Mouse (Mus musculus): ENCODE data around the gene Zfhx3.

The Zfhx3 gene

DNA sequence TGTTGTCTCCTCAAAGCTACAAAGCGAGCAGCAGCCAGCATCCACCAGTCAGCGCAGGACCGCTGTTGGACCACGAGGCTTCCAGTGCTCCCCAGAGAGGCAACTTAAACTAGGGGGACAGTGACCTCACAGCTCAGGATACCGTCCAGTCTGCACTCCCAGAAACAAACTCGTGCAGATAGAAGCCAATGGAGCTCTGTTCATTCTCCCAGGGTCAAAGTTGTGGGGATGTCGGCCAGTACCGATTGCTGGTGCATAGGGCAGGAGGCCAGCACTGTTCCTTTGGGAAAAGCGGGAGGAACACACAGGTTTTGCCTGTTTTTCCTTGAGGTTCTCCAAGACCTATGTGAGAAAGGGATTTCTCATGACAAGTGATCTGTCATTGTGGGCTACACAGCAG lies 982.1 kb downstream of the Zfhx3 start:
- no peak for DNase-seq (ENCODE audit: low spot score in 2 of 2)

DNA sequence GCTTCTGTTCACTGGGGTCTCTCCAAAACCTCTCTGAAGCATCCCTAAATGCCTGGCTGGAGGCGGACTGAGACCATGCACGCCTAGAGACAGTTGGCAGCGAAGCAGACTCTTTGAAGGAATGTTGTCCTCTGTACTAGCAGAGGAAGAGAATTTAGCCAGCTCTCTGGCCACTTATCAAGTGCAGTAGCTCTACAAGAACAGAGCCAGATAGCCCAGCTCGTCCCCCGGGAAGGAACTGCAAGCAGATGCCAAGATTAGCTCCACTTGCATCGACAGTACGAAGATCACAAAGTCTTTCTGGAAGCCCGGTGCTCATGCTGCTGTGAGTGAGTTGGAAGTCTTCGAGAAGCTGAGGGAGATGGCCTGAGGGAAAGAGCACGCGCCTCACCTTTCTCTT lies 983.7 kb downstream of the Zfhx3 start:
- no peak for DNase-seq (ENCODE audit: low spot score in 2 of 2)

DNA sequence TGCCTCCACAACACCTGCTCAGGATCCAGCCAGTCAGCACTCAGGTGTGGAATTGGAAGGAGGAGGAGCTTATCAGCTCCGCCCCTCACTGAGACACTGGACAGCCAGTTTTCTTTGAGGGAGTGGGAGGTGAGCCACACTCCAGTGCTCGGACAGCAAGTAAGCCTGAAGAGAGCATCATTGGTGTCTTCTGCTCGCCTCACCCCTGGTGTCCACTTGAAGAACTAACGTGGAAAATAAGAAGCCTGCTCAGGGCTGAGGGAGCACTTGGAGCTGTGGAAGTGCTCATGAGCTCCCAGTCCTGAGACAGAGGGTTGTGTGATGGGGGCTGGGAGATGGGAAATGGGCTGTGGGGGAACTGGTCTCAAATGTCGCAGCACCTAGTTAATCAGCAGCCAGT lies 988.2 kb downstream of the Zfhx3 start:
- no peak for DNase-seq (ENCODE audit: low spot score in 2 of 2)

DNA sequence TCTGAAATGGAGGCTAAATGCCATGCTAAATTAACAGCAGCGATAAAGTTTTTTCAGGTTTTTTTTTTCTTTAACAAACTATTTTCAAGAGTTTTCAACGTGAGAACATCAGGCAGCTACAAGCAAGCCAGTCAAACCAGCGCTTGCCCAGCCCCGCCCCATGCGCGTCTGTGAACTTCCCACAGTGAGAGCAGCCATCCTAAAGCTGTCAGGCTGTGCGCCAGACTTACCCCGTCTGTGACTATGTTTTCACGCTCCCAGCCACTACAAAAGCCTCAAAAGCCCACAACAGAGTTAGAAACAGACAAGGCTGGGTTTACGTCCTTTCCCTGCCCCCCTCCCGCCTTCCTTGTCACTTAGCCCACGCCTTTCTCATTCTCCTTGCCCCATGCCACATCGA lies 989.4 kb downstream of the Zfhx3 start:
- no peak for DNase-seq (ENCODE audit: low spot score in 2 of 2)

DNA sequence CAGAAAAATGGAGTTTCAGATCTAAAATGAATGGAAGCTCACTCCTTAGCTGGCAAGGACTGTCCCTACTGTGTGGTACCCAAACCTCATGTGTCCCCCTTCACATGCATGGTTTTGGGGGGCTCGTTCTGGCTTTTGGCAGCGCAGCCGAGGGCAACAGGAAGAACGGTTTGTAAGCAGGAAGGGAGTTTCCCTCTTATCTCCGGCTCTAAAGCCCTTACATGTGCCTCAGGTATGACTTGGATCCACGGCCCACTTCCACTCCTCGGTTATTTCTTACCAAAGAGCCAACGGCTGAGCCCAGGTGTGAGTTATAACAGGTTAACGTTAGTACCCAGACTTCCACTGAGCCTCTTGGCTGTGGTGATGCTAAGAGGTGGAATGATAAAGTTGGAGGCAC lies 990.3 kb downstream of the Zfhx3 start:
- DNase-seq (ENCODE audit: low spot score in 2 of 2), result no peak

DNA sequence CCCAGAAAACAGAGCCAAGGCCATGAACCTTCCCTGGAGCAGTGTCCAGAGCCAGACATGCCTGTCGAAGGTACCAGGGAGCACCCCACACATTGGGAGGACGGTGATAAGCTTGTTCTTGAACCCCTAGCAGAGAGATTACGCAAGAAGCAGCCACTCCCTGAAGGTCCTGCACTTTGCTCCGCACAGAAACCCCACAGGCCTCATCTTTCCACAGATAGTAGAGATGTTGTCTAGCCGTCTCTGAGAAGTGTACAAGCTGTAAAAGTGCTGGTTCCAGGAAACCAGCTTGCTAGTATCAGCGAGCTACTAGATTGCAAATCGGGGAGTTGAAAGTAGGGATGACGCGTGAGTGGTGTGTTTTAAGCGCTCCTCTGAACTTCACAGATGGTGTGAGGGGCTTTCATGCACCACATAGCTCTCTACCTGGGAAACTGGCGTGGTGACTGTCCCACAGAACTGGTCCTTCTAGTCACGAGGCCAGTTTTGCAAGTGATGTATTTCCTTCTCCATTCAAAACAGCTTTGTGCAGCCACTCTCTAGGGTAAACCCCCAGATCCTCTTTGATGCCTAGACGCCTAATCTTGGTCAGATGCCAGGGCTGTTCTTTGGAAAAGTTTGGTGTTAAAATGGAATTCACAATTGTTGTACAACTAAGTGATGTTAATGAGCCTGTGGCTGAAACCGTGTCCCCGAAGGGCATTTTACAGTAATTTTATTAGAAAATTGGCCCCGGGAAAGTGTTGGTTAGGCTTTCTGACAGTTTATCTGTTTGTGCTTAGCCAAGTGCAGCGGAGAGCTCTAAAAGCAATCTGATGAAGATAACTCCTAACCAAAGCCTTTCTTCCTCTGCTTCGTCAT lies 993.6 kb downstream of the Zfhx3 start:
- no peak for DNase-seq (ENCODE audit: low spot score in 2 of 2)

DNA sequence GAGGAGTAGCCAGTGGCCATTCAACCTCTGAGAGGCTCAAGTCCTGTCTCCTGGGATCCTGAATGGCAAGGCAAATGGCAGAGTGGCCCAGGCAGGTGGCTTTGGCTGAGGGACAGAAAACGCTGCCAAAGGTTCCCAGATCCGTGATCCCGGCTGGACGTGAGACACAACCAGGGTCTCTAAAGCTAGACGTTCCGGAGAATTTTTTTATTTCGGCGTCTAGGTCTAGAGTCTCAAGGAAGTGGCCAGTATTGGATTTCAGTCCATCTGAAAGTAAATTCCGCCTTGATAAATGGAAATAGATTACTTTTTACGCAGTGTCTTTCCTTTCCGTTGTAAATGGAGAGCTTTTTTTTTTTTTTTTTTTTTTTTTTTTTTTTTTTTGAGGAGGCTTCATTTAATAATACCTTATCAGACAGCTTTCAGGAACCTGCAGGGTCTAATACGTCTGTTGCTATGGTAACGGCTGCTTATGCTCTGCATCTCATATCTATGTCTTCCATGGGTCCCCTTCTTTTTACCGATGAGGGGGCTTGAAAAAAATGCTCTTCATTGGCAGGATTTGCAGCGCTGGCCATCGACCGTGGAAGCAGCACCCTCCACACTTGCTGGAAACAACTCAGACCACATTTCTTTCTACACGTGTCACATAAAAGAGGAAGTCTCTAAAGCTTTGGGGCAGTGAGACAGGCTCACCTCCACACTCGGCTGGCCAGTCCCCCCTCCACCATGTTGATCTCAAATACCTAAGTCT lies 994.4 kb downstream of the Zfhx3 start:
- DNase-seq (ENCODE audit: low spot score in 2 of 2), result no peak

DNA sequence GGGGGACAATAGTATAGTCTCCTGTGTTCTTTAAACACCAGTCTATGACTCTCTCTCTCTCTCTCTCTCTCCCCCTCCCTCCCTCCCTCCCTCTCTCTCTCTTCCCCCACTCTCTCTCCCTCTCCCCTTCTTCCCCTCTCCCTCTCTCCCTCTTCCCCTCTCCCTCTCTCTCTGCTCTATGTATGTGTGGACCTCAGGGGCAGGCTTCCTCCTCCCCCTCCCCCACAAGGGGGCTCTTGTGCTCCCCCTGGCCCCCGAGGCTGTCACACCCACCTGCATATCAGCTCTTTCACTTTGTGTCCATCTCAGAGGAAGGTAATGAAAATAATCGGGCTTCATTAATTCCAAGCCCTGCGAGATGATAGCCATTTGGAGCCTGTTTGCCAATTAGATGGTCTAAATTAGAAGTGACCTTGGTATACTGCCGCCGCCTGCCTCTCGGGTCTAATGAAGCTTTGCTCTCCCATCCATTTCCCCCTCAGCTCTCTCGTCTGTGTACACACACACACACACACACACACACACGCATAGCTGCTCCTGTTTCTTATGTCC lies 995.5 kb downstream of the Zfhx3 start:
- DNase-seq (ENCODE audit: low spot score in 2 of 2), result no peak

DNA sequence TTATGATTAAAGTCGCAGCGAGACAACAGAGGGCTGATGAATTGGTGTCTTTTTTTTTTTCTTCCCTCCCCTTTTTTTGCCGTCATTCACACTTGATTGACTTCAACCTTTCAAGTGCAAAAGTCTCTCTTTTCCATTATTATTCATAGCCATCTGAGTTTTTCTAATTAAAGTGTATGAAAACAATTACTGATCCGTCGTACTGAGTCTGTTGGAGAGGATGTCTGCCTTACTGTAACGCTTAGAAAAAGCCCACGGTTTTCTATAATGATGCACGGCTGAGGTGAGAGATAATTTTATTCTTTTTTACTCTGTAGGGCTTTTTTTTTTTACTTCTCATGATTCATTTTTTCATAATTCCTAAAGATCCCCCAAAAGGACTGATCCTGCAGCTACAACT lies 1000.2 kb downstream of the Zfhx3 start:
- DNase-seq (ENCODE audit: low spot score in 2 of 2), result no peak

DNA sequence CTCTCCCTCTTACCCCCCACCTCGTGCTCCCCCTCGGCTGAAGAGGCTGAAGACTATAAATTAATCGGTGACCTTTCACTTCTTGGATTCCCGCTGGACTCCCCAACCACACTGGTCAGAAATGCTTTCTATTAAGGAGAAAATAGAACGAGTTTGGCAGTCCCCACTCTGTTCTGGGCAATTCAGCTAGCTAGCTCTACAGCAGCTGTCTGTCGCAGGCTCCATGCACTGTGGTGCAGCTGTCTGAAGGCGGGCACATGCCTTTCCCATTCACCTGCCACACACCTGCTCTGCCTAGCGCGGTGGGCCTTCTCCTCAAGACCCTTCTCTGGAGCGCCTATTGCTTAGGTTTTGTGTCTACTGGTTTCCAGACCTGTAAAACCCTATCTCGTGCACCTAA lies 1000.7 kb downstream of the Zfhx3 start:
- DNase-seq (ENCODE audit: low spot score in 2 of 2), result no peak

DNA sequence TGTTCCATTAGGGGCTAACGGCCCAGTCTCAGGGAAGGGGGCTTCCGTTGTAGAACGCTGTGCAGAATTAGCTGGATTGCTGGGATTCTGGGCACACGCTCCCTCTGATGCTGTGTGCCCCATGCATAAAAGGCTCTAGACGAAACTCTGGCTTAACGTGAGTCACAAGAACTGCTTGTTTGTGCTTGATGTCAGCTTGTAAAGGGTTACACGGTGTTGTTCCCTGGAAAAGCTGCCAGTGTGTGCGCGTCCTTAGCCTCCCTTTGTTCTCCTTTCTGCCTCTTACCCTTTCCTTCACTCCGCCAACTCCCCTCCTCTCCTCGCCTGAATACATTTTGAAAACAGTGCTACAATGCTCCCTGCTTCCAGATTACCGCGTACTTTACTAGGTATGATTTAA lies 1001.9 kb downstream of the Zfhx3 start:
- DNase-seq (ENCODE audit: low spot score in 2 of 2), result no peak

DNA sequence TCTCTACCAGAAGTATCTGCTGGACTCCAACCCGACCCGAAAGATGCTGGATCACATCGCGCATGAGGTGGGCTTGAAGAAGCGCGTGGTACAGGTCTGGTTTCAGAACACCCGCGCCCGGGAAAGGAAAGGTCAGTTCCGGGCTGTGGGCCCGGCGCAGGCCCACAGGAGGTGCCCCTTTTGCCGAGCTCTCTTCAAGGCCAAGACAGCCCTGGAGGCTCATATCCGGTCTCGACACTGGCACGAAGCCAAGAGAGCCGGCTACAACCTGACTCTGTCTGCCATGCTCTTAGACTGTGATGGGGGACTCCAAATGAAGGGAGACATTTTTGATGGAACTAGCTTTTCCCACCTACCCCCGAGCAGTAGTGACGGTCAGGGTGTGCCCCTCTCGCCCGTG lies 1007.9 kb downstream of the Zfhx3 start:
- DNase-seq (ENCODE audit: low spot score in 2 of 2), result no peak

DNA sequence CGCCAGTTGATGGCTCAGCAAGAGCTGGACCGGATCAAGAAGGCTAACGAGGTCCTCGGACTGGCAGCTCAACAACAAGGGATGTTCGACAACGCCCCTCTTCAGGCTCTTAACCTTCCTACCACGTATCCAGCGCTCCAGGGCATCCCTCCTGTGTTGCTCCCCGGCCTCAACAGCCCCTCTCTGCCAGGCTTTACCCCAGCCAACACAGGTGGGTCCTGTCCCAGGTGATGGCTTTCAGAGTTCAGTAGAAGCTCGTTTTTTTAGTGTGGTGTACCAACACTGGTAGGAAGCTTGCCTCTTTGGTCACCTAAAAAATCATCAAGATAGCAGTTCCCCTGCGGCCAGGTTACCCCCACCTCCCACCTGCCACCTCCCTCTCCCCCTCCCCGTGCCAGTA lies 1009.1 kb downstream of the Zfhx3 start:
- DNase-seq (ENCODE audit: low spot score in 2 of 2), result no peak

DNA sequence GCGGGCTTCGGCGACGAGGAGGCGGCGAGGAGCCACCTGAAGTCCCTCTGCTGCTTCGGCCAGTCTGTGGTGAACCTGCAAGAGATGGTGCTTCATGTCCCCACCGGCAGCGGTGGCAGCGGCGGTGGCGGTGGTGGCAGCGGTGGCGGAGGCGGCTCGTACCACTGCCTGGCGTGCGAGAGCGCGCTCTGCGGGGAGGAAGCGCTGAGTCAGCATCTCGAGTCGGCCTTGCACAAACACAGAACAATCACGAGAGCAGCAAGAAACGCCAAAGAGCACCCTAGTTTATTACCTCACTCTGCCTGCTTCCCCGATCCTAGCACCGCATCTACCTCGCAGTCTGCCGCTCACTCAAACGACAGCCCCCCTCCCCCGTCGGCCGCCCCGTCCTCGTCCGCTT lies 1014.0 kb downstream of the Zfhx3 start:
- DNase-seq (ENCODE audit: low spot score in 2 of 2), result no peak

DNA sequence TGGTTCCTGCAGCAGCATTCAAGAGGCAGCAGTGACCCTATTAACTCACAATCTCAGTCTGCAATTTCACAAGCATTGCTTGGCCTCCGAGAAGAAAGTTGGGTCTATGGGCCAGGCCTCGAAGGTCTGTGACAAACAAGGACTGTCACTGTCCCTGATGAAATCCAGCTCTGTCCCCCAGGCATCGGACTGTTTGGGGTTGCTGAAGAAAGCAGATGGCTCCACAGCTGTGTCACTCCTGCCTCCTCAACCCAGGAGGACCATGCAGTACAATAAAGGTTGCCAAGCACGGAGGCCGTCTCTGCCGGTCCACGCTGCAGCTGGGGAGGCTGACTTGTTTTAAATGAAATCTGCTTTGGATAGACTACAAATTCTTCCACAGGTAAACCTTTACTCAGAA lies 1020.1 kb downstream of the Zfhx3 start:
- DNase-seq (ENCODE audit: low spot score in 2 of 2), result no peak

DNA sequence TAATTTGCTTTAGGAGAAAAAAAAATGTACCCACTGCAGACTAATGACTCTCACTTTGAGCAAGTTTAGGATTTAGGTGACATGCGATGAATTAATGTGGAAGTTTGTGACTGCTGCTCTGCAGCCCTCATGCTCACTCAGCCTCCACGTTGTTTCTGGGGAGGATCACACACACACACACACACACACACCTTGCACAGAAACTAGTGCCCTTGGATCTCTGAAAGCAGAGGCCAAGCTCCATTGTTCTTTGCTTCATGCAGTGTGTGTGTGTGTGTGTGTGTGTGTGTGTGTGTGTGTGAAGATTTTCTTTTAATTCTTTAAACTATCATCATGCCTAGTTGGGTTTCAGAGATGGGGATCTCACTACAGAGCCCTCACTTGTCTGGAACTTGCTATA lies 1020.7 kb downstream of the Zfhx3 start:
- no peak for DNase-seq (ENCODE audit: low spot score in 2 of 2)

DNA sequence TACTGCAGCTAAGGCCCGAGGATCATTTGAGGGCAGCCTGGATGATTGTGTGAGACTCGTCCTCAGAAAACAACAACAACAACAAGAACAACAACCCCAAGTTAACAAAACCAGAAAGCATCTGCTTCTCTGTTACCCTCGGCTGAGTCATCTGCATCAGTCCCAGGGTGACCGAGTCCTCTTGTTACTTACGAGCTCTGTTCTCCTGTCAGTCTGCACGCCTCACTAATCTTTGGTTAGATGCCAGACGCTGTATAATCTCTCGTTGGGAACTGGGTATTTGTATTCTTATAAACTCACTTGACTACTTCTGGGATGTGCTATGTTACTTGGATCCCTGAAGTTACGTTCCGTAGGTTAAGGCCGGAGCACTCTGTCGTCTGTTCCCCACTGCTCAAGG lies 1023.6 kb downstream of the Zfhx3 start:
- DNase-seq (ENCODE audit: low spot score in 2 of 2), result no peak

DNA sequence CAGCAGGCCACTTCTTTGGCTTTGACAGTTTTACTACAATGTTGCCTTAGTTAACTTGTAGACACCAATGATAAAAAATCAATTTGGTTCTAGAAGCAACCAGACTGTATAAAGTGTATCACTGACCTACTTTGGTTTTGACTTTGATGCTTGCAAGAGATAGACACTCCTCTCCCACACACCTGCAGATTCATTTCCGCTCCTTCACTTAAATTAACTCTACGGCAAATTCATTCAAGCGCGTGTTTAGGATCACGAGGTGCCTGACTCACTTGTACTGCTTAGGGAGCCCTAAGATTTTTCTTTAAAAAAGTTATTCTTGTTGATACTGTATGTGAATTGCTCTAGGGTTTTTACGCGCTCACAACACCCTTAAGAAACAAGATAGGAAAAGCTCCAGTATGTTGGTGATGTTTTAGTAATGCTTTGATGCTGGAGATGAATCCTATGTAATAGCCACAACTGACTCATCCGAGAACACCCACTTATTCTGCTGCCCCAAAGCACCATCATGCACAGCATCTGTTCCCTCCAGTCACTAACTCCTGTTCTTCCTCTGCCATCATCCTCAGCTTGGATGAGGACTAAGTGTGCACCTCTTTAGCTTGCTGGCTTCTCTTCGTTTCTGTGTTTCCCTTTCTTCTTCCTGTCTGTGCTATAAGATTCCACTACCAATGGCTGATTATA lies 1031.3 kb downstream of the Zfhx3 start:
- peak; percentile 48 to 49 for DNase-seq (ENCODE audit: low spot score in 2 of 2)

DNA sequence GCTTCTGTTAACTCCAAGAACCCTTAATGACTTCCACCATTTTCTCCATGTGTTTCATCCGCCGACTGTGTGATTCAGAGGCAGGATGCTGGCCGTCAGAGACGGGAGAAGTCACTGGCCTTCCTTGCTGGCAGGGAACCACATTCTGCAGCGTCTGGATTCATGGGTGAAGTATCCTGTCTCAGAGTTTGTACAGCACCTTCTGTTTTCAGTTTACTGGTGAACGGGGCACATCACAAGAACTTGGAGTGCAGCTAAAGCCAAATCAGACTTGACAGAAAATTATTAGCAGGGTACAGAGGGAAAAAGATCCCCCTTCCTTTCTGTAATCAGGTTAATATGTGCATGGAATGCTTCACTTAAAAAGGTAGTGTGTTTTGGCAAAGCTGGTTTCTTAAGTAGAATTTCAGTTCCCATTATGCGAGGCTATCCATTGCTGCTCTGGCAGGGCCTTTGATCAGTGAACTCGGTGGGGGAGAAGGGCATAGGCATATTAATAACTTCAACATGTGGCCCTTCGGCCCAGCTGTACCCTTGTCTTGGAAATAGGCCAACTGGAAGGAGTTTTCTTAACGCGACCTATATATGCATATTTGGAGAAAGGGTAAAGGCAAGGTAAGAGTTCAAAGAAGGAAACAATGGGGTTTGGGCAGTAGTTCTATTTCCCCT lies 1035.4 kb downstream of the Zfhx3 start:
- DNase-seq (ENCODE audit: low spot score in 2 of 2), result no peak

DNA sequence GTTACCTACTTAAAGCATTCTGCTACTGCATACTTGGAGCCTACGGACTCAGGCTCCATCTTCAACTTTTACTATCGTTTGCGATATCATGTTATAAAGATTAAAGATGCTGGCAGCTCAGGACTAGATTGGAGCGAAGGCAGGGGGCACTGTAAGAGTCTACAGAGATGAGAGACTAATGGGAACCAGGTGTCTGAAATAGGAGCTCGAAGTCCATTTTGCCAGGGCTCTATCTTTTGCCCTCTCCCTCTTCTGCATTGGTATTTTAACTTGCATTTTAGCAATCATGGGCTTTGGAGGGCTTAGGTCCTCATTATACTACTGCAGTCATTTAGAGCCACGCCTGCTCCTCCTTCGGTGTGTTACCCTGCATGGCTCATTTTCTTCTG lies 1035.9 kb downstream of the Zfhx3 start:
- no peak for DNase-seq (ENCODE audit: low spot score in 2 of 2)

DNA sequence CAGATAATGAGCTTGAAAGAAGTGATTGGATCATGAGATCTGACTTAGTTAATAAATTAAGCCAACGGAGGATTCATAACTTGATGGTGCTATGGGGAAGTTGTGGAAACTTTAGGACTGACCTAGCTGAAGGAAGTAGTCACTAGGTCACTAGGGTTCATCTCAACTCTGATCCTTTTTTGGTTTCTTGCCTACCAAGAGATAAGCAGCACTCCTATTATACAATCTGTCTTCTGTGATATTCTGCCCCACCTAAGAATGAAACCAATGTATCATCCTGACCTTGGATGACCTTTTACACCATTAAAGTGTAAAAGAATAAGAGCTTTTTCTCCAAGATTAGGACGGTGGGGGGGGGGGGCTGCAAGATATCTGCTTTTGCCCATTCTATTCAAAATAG lies 1042.5 kb downstream of the Zfhx3 start:
- no peak for DNase-seq (ENCODE audit: low spot score in 2 of 2)

DNA sequence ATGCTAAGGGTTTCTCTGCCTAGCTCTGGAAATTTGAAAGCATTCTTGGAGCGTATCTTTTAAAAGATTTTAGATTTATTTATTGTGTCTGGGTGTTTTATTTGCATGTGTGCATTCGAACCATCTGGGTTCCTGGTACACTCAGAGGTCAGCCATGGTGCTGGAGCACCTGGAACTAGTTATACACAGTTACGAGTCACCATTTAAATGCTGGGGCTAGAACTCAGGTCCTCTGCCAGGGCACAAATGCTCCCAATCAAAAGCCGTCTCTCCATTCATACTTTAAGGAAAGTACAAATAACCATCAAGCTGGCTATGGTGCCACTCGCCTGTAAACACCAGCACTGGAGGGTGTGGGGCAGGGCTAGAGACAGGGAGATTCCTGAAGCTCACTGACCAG lies 1047.4 kb downstream of the Zfhx3 start:
- no peak for DNase-seq (ENCODE audit: low spot score in 2 of 2)
